Mouse (Mus musculus) liver, embryonic 13.5 days (tissue): ENCODE results near the gene Ncbp3. TPM values are rescaled to one million over a fixed set of nuclear protein-coding genes. Genes with fewer than 3 reads are reported as not detected.
"Not testable (repeated sequence)": the region's sequence is repeated elsewhere in the genome, so short reads cannot be mapped to it uniquely, and the experiment has no call there.

Source experiments
- ATAC-seq: fragments of 200-750 bp; cut with Nextera tagmentation; 2 replicates; pipeline ENCODE4 v1.8.0; 2017; ENCODE audit warnings: low read depth, mild to moderate bottlenecking, moderate number of reproducible peaks, moderate library complexity
- DNase-seq: peaks from one replicate; pipeline ENCODE4 v3.0.0; 2022
- H3K27ac ChIP-seq: fragments of 300-500 bp; sonication (generic); 2 replicates; pipeline ENCODE4 v1.5.1; 2015; ENCODE audit warnings: moderate library complexity, mild to moderate bottlenecking, inconsistent platforms
- H3K27me3 ChIP-seq: fragments of 300-500 bp; sonication (generic); 2 replicates; pipeline ENCODE4 v1.6.1; 2015; ENCODE audit warnings: mild to moderate bottlenecking, inconsistent platforms
- H3K36me3 ChIP-seq: fragments of 300-500 bp; sonication (generic); 2 replicates; pipeline ENCODE4 v1.6.1; 2015; ENCODE audit warnings: mild to moderate bottlenecking, inconsistent platforms
- H3K4me1 ChIP-seq: fragments of 300-500 bp; sonication (generic); replicated peaks from 2 replicates; pipeline ENCODE4 v1.6.1; 2015; ENCODE audit warnings: inconsistent platforms
- H3K4me2 ChIP-seq: fragments of 300-500 bp; sonication (generic); 2 replicates; pipeline ENCODE4 v1.6.1; 2015; ENCODE audit warnings: inconsistent platforms, mild to moderate bottlenecking, moderate library complexity
- H3K4me3 ChIP-seq: fragments of 300-500 bp; sonication (generic); replicated peaks from 2 replicates; pipeline ENCODE4 v1.5.1; 2015; ENCODE audit warnings: mild to moderate bottlenecking, inconsistent platforms
- H3K9ac ChIP-seq: fragments of 300-500 bp; sonication (generic); 2 replicates; pipeline ENCODE4 v1.6.1; 2015; ENCODE audit warnings: mild to moderate bottlenecking, inconsistent platforms
- H3K9me3 ChIP-seq: fragments of 300-500 bp; sonication (generic); replicated peaks from 2 replicates; pipeline ENCODE4 v1.6.1; 2016; ENCODE audit warnings: inconsistent platforms
- WGBS: fragments of 180-500 bp; shearing (Covaris S2); methylation state at CpG from one replicate; pipeline ENCODE4 v1.1.7; 2015; ENCODE audit not compliant: insufficient replicate concordance; 5-methylcytosine and 5-hydroxymethylcytosine counted together
- polyA plus RNA-seq: library from polyadenylated mRNA; unstranded; fragments of >200 nt; fragmentation: Nextera tagmentation; extraction: Ambion mirVana; gene quantifications from 2 replicates; pipeline ENCODE4 v1.2.1, GENCODE M21; 2015

The Ncbp3 gene
- polyA plus RNA-seq, 1 experiment from 2014 or later, result 5.7 TPM

DNA sequence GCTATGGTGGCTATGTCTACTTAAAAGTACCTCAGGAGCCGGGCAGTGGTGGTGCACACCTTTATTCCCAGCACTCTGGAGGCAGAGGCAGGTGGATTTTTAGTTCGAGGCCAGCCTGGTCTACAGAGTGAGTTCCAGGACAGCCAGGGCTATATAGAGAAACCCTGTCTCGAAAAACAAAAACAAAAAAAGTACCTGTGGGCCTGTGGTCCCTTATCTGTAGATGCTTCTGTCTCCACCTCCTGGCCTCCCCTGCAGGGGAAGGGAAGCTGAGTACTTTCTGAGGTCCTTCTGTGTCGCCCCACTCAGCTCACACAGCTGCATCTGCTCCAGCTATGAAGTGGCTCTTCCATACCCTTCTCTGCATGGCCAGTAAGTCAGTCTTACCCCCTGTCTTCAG lies 42.7 kb downstream of the Ncbp3 start, which contains the start of gene Itgae:
TSS of gene Itgae (plus strand) at position 301 of the 400 bp plus-strand sequence.
- Histone ChIP-seq H3K9ac (no peak within 1 kb of the TSS), H3K4me3 (no peak within 1 kb of the TSS), H3K27ac (no peak within 1 kb of the TSS), H3K4me2 (no peak within 1 kb of the TSS), H3K9me3 (no peaks in the 10 kb centered on the region), H3K36me3 (0 out of 2 replicates have a peak, but pooled peaks cover 1% of the 10 kb centered on the region), H3K4me1 (peaks cover 10% of the 10 kb centered on the region), H3K27me3 (no peaks in the 10 kb centered on the region)
- WGBS, result 39% methylated on average over 4 of the region's 4 CpGs
- ATAC-seq (no peak), DNase-seq (no peak)

DNA sequence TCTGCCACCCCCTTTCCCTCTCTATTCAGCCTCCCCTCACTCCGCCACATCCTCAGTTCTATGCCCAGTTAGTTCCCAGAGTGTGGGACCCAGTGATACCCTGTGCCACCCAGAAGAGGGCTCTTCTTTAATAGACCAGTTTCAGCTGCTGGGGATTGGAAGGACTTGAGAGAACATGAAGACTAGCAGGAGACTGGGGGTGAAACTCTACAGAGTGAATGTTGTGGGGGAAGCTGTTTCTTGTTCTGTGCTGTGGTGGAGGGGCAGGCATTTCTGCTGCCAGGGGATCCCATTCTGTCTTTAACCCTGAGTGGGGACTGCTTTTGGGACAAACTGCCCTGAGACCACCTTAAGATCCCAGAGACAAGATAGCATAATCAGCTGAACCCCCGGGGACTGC lies 43.2 kb downstream of the Ncbp3 start:
- H3K9ac ChIP-seq, result no peak overlapping the region
- no peak overlapping the region for H3K4me2 ChIP-seq
- WGBS, result 77% methylated on average over 2 of the region's 2 CpGs
- H3K27me3 ChIP-seq, result no peaks in the 10 kb centered on the region
- no peak overlapping the region for H3K27ac ChIP-seq
- DNase-seq (no peak), ATAC-seq (no peak)
- no peak overlapping the region for H3K4me3 ChIP-seq
- no peaks in the 10 kb centered on the region for H3K9me3 ChIP-seq
- no peaks in the 10 kb centered on the region for H3K36me3 ChIP-seq
- peaks cover 8% of the 10 kb centered on the region; the same call in 1 of the 2 replicates for H3K4me1 ChIP-seq

GRCm38 (mm10) chr11:73092057-73092456 lies 44.5 kb downstream of the Ncbp3 start:
- no peaks in the 10 kb centered on the region for H3K36me3 ChIP-seq
- H3K9me3 ChIP-seq, result no peaks in the 10 kb centered on the region
- no peaks in the 10 kb centered on the region for H3K27me3 ChIP-seq
- no peak overlapping the region for H3K27ac ChIP-seq
- DNase-seq (no peak), ATAC-seq (no peak)
- H3K4me1 ChIP-seq, result 0 out of 2 replicates have a peak, but pooled peaks cover 4% of the 10 kb centered on the region
- no peak overlapping the region for H3K9ac ChIP-seq
- H3K4me2 ChIP-seq, result no peak overlapping the region
- WGBS, result 60% methylated on average over 4 of the region's 4 CpGs
- H3K4me3 ChIP-seq, result no peak overlapping the region

DNA sequence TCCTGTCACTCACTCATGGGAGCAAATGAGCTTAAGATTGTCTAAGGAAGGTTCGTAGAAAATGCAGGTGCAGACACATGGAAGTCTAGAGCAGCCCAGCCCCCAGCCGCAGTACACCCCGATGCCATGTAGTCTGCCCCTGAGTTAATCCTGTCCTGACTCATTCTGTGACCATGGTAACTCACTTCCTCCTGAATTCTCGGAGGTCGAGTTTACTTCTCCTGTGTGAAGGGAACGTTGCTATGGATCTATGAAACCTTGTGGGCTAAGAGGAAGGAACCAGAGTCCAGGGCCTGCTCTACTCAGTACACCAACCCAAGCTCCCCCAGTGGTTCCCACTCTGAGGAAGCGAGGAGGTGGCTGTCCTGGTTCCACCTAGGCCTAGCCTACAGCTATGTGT lies 45.3 kb downstream of the Ncbp3 start:
- Histone ChIP-seq H3K4me1 (no peaks in the 10 kb centered on the region), H3K27ac (no peak overlapping the region), H3K4me3 (no peak overlapping the region), H3K27me3 (no peaks in the 10 kb centered on the region), H3K4me2 (no peak overlapping the region), H3K9ac (no peak overlapping the region), H3K36me3 (no peaks in the 10 kb centered on the region), H3K9me3 (no peaks in the 10 kb centered on the region)
- no peak for ATAC-seq
- 40% methylated on average over 7 of the region's 7 CpGs for WGBS
- DNase-seq, result no peak

DNA sequence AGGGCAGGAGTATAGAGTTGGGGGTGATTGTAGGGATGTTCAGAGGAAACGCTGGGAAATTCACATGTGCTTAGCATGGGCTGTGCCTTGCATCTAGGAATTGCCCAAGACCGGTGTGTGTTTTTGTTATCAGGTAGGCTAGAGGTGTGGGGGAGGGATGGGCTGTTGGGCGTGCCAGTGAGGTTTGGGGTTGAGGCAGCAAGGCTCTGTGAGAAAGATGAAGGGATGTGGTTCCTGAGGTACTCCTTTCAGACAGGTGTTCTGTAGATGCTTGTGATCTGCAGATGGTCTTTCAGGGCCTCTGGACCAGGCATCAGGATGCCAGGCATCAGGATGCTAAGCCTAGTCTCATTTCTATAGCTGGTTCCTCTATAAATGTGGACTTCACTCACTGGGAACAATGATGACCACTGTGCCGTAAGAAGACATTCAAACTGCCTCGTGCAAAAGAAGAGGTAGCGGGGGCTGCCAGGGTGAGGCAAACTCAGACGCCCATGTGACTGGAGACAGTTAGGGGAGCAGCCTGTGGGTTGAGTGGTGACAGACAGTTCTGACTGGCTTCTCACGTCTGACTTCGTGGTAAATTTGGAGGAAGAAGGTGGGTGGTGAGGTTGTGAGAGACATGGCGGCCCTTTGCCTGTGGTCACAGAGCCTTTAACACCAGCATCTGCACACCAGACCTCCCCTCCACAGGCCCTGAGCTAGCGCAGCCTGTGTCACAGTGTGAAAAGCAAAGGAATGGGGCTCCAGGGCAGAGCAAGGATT lies 46.8 kb downstream of the Ncbp3 start:
- H3K27me3 ChIP-seq, result no peaks in the 10 kb centered on the region
- H3K4me2 ChIP-seq, result no peak overlapping the region
- no peak overlapping the region for H3K4me3 ChIP-seq
- H3K9ac ChIP-seq, result no peak overlapping the region
- H3K4me1 ChIP-seq, result no peaks in the 10 kb centered on the region
- no peaks in the 10 kb centered on the region for H3K36me3 ChIP-seq
- no peak overlapping the region for H3K27ac ChIP-seq
- WGBS, result 53% methylated on average over 11 of the region's 11 CpGs
- DNase-seq, result no peak
- no peak for ATAC-seq
- no peaks in the 10 kb centered on the region for H3K9me3 ChIP-seq

DNA sequence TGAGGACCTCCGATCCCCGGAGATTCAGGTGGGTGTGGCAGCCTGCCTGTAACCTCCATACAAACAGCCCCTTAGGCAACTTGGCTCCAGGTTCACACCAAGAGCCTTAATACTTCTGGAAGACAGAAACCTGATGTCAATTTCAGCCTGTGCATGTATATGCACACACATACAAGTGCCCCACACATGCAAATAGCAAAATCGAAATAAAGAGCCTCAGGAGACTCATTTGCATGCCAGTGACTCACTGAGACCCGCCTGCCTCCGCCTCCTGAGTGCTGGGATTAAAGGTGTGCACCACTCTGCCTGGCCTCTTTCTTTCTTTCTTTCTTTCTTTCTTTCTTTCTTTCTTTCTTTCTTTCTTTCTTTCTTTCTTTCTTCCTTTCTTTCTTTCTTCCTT lies 51.3 kb downstream of the Ncbp3 start:
- 58% methylated on average over 5 of the region's 5 CpGs for WGBS
- no peak for ATAC-seq
- Histone ChIP-seq H3K9ac (no peak overlapping the region), H3K4me1 (no peaks in the 10 kb centered on the region), H3K9me3 (no peaks in the 10 kb centered on the region), H3K4me2 (no peak overlapping the region), H3K27me3 (no peaks in the 10 kb centered on the region), H3K4me3 (no peak overlapping the region), H3K27ac (no peak overlapping the region), H3K36me3 (no peaks in the 10 kb centered on the region)
- DNase-seq, result no peak

- DNase-seq (no peak), ATAC-seq (no peak)
- Histone ChIP-seq H3K4me1 (no peaks in the 10 kb centered on the region), H3K27me3 (no peaks in the 10 kb centered on the region), H3K4me2 (no peak overlapping the region), H3K27ac (no peak overlapping the region), H3K4me3 (no peak overlapping the region), H3K9ac (no peak overlapping the region), H3K9me3 (no peaks in the 10 kb centered on the region), H3K36me3 (no peaks in the 10 kb centered on the region)
- WGBS, result 60% methylated on average over 14 of the region's 14 CpGs
Observed at GRCm38 (mm10) chr11:73099976-73100750, 52.6 kb downstream of the Ncbp3 start.

GRCm38 (mm10) chr11:73101308-73101707 lies 53.7 kb downstream of the Ncbp3 start:
- H3K27me3 ChIP-seq, result no peaks in the 10 kb centered on the region
- no peak for DNase-seq
- H3K4me1 ChIP-seq, result no peaks in the 10 kb centered on the region
- no peaks in the 10 kb centered on the region for H3K9me3 ChIP-seq
- H3K4me2 ChIP-seq, result no peak overlapping the region
- H3K4me3 ChIP-seq, result no peak overlapping the region
- WGBS, result 23% methylated on average over 4 of the region's 4 CpGs
- no peak overlapping the region for H3K9ac ChIP-seq
- H3K36me3 ChIP-seq, result no peaks in the 10 kb centered on the region
- H3K27ac ChIP-seq, result no peak overlapping the region
- no peak for ATAC-seq

- Histone ChIP-seq H3K4me1 (peaks cover 21% of the 10 kb centered on the region), H3K4me2 (no peak overlapping the region), H3K36me3 (no peaks in the 10 kb centered on the region), H3K27me3 (no peaks in the 10 kb centered on the region), H3K9ac (no peak overlapping the region), H3K9me3 (no peaks in the 10 kb centered on the region), H3K4me3 (no peak overlapping the region), H3K27ac (no peak overlapping the region)
- WGBS, result 23% methylated on average over 2 of the region's 3 CpGs
- ATAC-seq, result no peak
- no peak for DNase-seq
Observed at GRCm38 (mm10) chr11:73105246-73105645, 57.7 kb downstream of the Ncbp3 start.

DNA sequence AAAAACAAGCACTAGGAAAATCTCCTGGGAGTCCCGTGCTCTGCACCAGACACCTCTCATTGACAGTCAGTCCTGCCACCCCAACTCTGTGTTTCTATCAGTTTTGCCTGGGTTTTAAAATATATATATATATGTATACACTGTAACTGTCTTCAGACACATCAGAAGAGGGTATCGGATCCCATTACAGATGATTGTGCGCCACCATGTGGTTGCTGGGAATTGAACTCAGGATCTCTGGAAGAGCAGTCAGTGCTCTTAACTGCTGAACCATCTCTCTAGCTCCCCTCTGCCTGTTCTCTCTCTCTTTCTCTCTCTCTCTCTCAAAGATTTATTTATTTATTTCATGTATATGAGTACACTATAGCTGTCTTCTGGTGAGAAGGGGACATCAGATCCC lies 59.8 kb downstream of the Ncbp3 start:
- H3K4me3 ChIP-seq, H3K27me3 ChIP-seq, H3K9me3 ChIP-seq, H3K9ac ChIP-seq, H3K36me3 ChIP-seq, H3K27ac ChIP-seq, ATAC-seq, DNase-seq, H3K4me2 ChIP-seq: not testable (repeated sequence)
- 28% methylated on average over 3 of the region's 3 CpGs for WGBS
- peaks cover 21% of the 10 kb centered on the region for H3K4me1 ChIP-seq

DNA sequence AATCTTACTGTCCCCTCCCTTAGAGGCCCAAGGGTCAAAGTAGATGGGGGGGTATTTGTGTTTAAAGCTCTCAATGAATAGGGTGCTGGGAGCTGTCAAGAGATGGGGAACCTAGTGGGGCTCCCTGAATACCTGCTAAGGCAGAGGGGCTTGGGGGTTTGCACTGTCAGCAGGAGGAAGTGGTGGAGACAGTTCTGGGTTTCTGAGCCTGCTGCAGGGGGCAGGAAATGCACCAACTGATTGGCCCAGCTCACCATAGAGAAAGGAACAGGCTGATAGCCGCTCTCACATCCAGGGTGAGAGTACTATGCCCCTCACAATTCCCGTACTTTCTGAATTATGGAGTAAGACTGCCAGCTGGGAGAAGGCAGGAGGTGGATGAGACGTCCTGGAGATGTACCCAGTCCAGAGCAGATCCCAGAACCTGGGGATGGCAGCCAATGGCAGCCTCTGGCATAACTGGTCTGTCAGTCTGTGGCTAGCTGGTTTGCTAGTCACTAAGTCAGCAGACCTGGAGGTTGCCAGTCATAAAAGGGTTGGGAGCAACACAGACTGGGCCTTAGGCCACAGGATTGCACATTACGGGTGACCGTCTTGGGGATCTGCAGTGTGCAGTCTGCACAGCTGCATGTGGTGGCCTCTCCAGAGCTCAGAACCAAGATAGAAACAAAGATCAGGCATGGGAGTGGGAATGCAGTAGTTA lies 60.8 kb downstream of the Ncbp3 start:
- ATAC-seq, result no peak
- Histone ChIP-seq H3K4me3 (no peak overlapping the region), H3K9ac (no peak overlapping the region)

More for the DNA sequence above, 60.8 kb downstream of the Ncbp3 start:
- no peak for DNase-seq
- peak overlapping the region; percentile 64 for H3K27ac ChIP-seq
- WGBS, result 33% methylated on average over 5 of the region's 5 CpGs
- no peaks in the 10 kb centered on the region for H3K36me3 ChIP-seq
- H3K4me2 ChIP-seq, result no peak overlapping the region
- H3K9me3 ChIP-seq, result no peaks in the 10 kb centered on the region
- H3K4me1 ChIP-seq, result peaks cover 21% of the 10 kb centered on the region
- H3K27me3 ChIP-seq, result no peaks in the 10 kb centered on the region
